Mouse (Mus musculus) heart, postnatal 14 days (tissue): ENCODE measurements at regions not wholly inside any gene's neighbourhood (a gene's known extent, or its start where the extent isn't known, plus 50 kb on each side); places are given as distances from the start of the nearest gene placed in this dataset.

Experiments
- DNase-seq, 2 experiments: peaks; one replicate each; pipeline ENCODE4 v3.0.0; 2021 to 2022
- intact Hi-C: fragments of 180-260 bp; cut with DNase I; formaldehyde crosslinking; loops from one replicate; pipeline ENCODE4 v1.15.1; 2025

DNA sequence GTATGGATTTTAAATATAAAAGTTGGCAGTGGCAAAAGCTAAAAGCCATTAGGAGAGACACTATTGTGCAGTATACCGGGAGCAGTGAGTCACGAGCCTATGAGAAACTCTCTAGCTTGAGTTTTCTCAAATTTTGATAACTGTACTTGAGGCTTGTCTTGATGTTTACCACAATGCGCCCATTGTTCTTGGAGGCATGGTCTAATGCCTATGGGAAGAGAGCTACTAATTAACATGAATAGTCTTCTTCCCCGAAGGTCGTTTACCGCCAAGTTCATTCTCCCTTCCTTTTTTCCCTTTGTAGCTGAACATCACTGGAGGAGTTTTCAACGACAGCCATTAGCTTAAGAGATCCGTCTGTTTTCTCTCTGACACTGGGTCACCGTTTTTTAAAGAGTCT, 153.2 kb upstream of the Prox1 start:
- no peak for DNase-seq
- intact Hi-C loops, result no loop called here

GRCm38 (mm10) chr1:190316175-190316574, 145.7 kb upstream of the Prox1 start:
- intact Hi-C loops, result no loop called here
- no peak for DNase-seq

- intact Hi-C loops, result no loop called here
Observed at GRCm38 (mm10) chr1:190309831-190310230, 139.3 kb upstream of the Prox1 start.

DNA sequence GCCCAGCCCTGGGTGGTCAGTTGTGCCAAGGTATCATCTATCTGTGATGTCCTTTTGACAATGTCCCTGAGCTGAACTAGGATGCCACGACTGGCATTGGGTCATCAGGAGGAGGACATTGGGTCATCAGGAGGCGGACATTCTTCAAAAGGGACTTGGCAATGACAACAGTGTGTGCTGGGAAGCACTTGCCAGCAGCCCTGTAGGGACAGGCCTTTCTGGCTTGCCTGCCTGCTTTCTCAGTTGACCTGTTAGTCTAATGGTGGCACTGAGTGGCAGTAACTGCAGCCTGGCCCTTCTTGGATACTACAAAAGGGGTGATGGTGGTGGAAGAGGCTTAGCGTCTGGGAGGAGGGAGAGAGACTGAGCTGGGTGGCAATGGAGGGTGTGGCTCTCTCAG, 137.2 kb upstream of the Prox1 start:
- intact Hi-C loops, result no loop called here
- DNase-seq, result no peak

More at GRCm38 (mm10) chr1:190309831-190310230, 139.3 kb upstream of the Prox1 start:
- DNase-seq, result peak in 1 of 2 experiments; percentile 16

GRCm38 (mm10) chr1:190297666-190298327, 127.3 kb upstream of the Prox1 start:
- no peak for DNase-seq
- intact Hi-C loops, result no loop called here

DNA sequence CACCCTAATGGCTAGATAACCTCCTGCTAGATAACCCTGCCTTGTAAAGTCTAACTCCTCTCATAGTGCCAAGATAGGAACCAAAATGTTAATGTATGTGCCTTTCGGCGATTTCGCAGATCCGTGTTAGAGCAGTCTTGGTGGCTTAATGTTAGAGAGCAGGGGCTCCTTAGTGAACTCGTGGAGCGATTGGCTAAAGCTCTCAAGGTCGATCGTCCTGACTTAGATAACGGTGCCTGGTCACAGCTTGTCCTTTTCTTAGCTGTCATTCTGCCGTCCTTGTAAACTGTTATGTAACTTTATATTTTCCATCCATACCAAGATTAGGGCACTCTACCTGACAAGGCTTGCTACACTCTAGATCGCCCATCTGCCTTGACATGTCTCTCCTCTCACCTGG, 119.5 kb upstream of the Prox1 start:
- no peak for DNase-seq
- intact Hi-C loops, result no loop called here

GRCm38 (mm10) chr1:190286481-190287145, 116.1 kb upstream of the Prox1 start:
- intact Hi-C loops, result no loop called here
- no peak for DNase-seq

GRCm38 (mm10) chr1:190285636-190286035, 115.1 kb upstream of the Prox1 start:
- intact Hi-C loops, result no loop called here
- no peak for DNase-seq

DNA sequence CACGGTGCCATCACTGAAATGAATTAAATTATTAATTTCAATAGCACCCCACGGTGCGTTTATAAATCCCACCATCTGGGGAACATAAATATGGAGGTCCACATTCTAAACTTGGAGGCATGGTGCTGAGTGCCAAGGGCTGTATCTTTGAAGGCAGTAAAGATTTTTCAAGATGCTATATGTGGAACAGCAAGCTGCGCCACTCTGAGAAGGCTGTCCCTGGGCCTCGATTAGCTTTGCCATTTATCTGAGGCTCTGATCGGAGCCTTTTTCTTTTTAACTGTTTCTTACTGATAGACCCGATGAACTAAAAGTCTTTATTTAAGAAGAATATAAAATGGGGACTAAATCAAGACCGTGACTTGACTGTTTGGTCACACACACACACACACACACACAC, 114.5 kb upstream of the Prox1 start:
- no peak for DNase-seq

GRCm38 (mm10) chr1:190284138-190284537, 113.6 kb upstream of the Prox1 start:
- intact Hi-C loops, result no loop called here
- no peak for DNase-seq

More for the DNA sequence above, 114.5 kb upstream of the Prox1 start:
- intact Hi-C loops, result no loop called here

DNA sequence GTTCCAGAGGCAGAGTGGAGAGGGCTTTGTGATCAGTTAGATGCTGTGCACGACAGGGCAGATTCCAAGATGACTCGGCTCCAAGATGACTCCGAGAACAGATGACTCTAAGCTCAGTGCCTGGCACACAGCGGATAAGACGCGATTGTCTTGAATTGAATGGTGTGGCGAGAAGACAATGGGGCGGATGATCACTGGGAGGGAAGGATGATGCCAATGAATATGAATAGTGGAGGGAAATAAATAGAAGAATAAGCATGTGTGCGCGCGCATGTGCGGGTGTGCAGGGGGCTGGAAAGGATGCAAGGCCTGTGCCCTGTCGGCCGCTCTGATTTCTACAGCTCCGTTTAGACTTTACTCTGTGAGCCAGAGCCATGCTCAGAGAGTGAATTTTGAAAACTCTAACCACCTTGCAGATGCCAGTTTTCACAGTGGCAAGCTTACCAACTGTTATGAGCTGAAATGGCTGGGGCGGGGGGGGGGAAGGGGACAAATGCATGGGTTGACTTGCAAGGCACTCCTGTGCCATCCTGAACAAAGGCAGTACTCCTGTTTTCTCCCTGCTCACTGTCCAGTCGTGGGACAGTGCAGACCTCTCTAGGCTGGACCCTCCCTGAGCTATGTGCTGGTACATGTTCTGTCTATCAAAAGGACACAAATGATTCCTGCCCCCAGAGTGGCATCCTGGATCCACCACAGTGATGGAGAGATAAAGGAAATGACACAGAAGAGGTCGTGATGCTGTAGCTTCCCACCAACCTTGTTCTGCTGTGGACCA, 109.8 kb upstream of the Prox1 start:
- DNase-seq, result no peak
- intact Hi-C loops, result no loop called here

DNA sequence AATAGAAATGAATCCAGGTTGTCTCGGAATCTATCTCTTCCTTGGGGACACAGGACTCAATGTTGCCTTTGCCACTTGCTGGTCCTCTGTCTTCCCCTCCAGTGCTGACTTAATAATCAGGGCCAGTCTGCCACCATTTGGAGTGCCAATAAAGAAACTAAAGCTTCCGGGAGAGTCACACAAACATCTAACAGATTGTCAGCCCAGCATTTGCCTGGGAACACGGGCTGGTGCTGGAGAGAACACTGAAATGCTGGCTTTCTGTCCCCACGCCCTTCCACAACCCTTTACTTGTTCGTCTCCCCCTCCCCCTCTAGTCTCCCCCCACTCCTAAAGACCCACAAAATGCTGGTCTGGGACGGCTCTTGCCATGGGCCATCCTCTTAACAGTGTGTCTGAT, 104.4 kb upstream of the Prox1 start:
- DNase-seq, result no peak
- intact Hi-C loops, result loop anchor here (5.0 kb wide), 1 partner anchor 98 kb away; no protein-coding TSS in a partner anchor

DNA sequence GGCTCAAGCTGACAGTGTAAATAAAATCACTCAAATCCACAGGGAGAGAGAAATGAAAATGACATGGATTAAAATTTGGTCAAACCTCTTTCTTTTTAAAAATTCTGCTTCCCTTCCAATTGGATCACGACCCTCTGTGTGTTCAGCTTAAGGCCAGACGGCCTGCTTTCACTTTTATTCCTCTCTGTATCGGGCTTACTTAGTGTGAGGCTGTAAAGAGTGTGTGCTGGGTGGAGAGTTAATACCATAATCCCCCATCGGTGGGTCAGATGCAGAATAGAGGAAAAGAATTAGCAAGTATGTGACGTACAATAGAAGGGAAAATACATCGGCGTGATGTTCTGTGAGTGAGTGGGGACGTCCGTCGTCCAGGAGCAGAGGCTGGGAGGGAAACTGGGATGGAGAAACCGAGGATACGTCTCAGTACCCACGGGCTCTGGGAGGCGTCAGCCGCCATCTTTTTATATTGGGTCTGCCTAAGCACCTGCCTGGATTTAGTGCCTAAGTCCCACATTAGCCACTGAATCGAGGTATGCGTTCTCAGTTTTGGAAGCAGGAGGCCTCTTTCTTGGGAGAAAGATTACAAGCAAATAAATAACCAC, 100.4 kb upstream of the Prox1 start:
- intact Hi-C loops, result loop anchor here (5.0 kb wide), 1 partner anchor 94 kb away; no protein-coding TSS in a partner anchor
- no peak for DNase-seq

- intact Hi-C loops, result no loop called here
- no peak for DNase-seq
Observed at GRCm38 (mm10) chr1:190269181-190269580, 98.7 kb upstream of the Prox1 start.

- intact Hi-C loops, result no loop called here
- peak; percentile 15 to 29 for DNase-seq
Observed at GRCm38 (mm10) chr1:190265085-190265780, 94.7 kb upstream of the Prox1 start.

- DNase-seq, result no peak
- intact Hi-C loops, result no loop called here
Observed at GRCm38 (mm10) chr1:190264501-190264900, 94.0 kb upstream of the Prox1 start.

- intact Hi-C loops, result no loop called here
- DNase-seq, result no peak
Observed at GRCm38 (mm10) chr1:190263620-190264019, 93.1 kb upstream of the Prox1 start.

DNA sequence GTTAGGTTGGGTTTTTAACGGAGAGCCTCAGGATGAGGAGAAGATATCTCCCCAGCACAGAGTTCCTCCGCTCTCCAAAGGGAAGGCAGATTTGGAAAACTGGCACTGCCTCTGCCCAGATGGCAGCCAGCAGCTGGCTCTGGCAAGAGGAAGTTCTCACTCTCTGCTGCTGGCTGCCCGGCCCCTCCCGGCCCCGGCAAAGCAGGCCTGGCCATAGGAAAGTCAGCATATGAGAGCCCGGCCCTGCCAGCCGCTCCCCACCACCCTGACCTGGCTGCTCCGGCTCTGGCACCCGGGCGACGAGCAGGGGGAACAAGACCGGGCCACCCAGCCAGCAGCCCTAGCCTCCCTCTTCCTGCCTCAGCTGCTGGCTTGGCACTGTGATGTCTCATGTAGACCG, 89.1 kb upstream of the Prox1 start:
- no peak for DNase-seq
- intact Hi-C loops, result no loop called here

DNA sequence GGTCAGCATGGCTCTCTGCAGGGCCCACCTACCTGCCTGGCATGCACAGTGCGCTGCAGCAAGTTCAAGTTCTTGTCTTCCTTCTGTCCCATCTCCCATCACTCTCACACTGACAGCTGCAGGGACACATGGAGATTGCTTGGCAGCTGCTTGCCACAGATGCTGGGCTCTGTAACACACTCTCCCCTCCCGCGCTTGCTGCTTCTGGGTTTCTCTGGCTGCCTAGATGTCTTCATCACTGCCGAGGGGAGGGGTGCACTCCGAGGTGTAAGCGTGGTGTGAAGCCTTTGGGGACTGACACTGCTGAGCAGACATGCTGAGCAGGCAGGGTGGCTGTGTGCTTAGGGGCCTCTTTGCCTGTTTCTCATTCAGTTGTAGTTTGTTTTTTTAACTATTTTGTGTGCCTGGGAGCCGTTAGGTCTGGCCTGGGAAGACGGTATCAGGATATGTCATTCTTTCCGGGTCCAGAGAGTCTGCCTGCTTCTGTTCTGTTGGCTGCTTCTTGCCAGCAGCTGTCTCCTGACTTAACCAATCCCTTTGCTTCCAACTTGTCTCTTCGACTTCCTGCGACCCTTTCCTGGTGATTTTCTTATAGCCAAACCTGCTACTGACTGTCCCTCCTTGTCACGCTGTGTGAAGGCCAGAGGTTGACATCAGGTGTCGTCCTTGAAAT, 80.2 kb upstream of the Prox1 start:
- intact Hi-C loops, result no loop called here
- peak; percentile 10 to 17 for DNase-seq

DNA sequence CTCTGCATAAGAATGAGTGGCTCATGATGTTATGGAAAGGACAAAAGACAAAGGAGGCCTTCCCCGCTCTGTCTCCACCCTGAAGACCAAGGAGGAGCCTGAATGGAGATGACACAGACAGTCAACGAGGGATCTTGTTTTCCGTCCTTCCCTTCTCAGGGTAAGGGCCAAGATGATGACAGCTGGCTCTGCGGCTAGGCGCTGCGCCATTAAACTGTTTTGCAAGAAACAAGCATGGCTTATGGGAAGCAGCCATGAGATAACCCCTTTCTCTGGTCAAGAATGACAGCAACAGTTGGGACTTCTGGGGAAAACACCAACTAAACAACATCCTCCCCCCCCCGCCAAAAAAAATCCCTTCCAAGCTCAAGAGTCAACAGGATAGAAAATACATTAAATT, 72.0 kb upstream of the Prox1 start:
- intact Hi-C loops, result no loop called here
- peak; percentile 38 to 46 for DNase-seq
